Mouse (Mus musculus) MN1 (cell line): ENCODE results near the gene Tnfsf15.

Experiments
- DNase-seq: peaks from one replicate; pipeline ENCODE4 v3.0.0-alpha.2; 2016; ENCODE audit warnings: low spot score

Gene Tnfsf15

GRCm38 (mm10) chr4:63744693-63745171 lies at the start of gene Tnfsf15:
Gene Tnfsf15 (minus strand): TSS chr4:63745113.
- DNase-seq: no peak

DNA sequence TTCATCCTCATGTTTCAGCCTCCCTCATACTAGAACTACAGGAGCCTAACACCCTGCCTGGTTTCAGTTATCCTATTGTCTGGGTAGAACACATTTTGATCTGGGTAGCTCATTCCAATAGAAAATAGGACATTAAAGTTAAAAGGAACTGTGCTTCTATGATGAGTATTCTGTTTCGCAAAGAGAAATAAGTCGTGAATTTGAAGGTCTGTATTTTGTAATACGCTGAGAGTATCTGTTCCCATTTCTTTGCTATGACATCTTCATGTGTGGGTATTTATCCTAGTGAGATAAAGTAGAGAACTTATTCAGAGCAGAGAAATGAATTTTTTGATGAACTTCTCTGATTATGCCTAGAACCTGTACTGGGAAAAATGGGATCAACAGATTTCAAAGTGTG lies 47.4 kb upstream of the Tnfsf15 start:
- DNase-seq: no peak

GRCm38 (mm10) chr4:63785466-63785865 lies 40.6 kb upstream of the Tnfsf15 start:
- no peak for DNase-seq

DNA sequence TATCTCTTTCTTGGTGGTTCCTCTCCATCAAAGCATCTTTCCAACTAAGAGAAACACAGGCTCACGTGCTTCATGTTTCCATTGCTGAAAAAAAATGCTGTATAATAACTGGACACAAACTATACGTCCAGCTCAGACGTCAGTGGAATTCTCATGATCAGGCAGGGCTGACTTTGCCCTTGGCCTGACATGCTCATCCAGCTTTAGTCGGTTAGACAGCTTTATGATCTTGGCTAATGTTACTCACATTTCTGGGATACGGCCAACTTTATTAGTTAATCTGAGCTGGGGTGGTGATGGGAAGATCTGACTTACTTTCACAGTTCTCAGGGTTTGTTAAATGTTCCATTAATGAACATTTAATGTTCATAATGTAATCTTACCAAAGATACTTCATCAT lies 38.9 kb upstream of the Tnfsf15 start:
- no peak for DNase-seq

GRCm38 (mm10) chr4:63782970-63783613 lies 38.2 kb upstream of the Tnfsf15 start:
- no peak for DNase-seq

DNA sequence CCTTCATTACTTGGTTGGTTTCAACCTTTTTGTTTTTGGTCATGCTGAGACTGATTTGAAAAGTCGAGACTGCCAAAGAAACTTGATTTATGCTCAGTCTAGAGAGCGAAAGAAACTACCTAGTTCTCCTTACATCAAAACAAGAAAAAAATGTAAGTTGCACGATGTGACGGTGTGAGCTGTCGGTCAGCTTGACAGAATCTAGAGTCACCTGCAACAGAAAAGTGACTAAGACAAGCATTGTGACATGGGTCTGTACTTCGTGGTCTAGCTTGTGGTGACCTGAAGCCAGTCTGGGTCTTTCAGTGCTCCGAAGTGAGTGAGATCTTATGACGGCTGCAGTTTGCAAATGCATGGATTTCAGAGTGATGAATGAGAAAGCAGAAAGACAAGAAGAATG lies 32.3 kb upstream of the Tnfsf15 start:
- no peak for DNase-seq

DNA sequence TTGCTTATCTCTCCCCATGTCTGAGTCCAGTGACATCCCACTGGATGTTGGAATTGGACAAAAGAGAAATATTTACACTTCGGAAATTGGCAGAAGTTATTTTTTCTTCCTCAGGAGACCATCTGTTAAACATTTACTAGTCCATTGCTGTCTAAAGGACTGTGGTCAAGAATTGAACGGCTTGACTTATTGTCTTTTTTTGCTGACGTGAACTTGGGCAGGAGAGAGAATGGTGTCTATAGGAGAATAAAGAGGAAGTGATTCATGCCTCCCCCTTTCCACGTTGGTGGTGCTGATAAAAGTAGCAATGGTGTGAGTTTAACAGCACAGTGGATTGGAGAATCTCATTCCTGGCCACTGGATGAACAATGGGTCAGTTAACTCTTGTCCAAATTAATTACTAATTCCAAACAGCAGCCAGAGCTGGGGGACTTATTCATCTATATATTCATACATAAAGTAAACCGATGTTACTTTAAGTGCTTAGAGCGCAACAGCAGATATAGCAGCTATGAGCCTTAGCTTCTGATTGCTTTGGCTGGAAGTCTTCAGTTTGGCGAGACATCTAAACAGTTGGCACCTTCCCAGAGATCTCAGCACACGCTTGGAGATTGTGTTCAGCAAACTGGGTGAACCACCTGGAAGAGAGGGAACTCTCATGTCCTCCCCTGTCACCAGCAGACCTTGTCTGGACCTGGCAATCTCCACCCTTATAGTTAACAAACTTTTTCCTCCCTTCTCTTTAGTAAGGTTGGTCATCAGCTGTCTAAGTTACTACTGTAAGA lies 28.6 kb upstream of the Tnfsf15 start:
- DNase-seq: no peak

- no peak for DNase-seq
These were observed 27.6 kb upstream of the Tnfsf15 start for GRCm38 (mm10) chr4:63772514-63772913.

- DNase-seq: no peak
These were observed 26.4 kb upstream of the Tnfsf15 start for GRCm38 (mm10) chr4:63771291-63771690.

DNA sequence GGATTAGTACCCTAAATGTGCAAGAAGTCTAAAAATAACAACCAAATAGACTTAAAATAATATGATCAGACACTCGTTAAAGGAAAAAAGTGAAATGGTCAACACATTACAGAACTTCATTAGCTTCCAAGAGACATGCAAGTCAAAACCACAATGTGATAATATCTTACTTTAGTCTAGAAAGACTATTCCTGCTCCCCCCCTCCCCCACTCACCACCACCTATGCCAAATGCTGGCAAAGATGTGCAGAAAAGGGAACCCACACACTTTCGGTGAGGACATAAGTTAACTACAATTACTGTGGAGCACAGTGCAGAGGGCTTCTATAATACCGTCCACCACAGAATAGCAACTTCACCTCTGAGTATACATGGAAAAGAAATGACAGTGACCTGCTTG lies 24.2 kb upstream of the Tnfsf15 start:
- DNase-seq: no peak

GRCm38 (mm10) chr4:63765050-63765449 lies 20.1 kb upstream of the Tnfsf15 start:
- DNase-seq: no peak

DNA sequence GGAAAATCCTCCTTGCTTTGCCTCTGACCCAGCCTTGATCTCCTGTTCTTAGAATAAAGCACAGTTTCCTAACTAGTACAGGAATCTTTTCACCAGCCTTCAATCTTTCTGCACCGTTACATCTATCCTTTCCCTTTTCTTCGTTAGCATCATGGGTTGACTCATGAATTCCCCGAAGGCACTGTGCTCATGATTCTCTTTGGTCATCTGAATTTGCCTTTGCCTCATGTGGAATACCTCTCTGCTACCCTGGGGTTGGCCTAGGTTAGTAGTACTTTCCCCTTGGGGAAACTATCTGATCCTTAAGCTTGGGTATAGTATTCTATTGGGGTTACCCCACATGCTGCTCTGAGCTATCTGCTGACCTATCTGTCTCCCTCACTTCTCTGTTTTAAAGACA lies 15.0 kb upstream of the Tnfsf15 start:
- no peak for DNase-seq

- no peak for DNase-seq
These were observed 12.7 kb upstream of the Tnfsf15 start for GRCm38 (mm10) chr4:63757527-63758154.

DNA sequence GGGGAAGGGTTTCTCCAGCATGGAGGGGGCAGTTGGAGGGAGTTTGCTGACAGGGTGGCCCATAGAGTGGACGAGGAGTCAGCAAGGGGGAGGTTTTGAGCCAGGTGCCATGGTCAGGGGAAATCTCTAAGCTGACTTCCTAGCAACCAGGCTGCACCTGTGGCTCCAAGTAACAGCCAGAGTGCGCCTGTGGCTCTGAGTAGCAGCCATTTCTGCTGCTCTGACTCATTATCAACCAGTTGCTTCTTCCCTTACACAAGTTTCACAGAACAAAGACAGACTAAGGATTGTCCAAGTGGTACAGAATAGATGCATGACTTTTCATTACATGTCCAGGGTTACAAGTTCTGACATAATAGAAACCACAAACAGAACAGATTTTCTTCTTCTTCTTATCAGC lies 11.2 kb upstream of the Tnfsf15 start:
- DNase-seq: no peak

DNA sequence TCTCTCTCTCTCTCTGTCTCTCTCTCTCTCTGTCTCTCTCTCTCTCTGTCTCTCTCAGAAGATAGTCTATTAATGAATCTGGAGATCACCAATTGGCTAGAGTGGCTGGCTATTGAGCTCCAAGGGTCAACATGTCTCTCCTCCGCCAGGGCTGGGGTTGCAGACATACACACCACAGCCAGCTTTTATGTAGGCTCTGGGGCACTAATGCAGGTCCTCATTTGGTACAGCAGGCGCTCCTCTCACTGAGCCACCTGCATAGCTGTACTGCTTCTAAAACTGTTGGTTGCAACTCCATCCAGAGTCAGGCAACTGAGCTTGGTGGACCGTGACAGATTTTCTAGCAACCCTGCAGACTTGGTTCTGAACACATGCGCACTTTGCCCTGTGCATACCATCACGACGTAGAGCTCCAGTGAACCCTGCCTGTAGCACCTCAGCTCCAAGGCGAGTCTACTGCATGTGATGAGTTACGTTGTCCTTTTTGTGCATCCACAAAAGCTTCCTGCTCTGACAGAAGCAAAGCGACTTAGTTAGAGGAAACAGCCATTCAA lies 9.6 kb upstream of the Tnfsf15 start:
- no peak for DNase-seq

GRCm38 (mm10) chr4:63753855-63754254 lies 8.9 kb upstream of the Tnfsf15 start:
- no peak for DNase-seq

DNA sequence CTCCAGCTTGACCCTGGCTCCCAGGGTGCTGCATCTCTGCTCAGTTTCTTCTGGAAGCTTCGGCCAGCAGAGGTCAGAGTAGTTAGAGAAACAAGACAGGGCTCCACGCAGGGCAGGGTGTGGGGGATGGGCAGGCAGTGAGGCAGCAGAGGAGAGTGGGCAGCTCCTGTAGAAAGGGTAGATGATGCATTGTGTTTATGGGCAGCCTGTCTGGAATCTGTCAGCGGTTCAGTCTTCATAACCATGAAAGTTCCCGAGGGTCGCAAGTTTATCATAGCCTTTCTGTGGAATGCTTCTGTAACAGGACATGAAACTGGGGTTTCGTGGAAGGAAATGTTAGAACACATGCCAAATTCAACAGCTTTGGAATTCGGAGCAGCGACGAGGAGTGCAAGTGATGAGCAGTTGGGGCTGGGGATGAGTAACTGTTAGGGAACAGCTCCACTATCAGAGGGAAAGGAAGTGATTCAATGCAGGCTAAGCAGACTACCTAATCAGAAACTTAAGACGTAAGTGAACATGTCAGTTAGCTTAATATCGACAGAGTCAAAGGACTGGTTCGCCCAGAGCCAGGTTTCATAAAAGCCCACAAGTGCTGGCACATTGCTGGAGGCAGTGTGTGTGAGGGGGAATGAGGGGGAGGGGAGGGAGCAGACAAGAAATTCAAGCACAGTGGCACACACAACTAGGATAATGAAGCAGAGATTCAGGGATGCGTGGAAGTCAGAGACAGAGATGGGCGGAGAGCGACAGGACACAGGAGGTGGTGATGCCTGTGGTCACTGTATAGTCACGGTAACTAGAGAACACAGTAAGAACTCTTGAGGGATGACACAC lies 8.0 kb upstream of the Tnfsf15 start:
- DNase-seq: no peak

DNA sequence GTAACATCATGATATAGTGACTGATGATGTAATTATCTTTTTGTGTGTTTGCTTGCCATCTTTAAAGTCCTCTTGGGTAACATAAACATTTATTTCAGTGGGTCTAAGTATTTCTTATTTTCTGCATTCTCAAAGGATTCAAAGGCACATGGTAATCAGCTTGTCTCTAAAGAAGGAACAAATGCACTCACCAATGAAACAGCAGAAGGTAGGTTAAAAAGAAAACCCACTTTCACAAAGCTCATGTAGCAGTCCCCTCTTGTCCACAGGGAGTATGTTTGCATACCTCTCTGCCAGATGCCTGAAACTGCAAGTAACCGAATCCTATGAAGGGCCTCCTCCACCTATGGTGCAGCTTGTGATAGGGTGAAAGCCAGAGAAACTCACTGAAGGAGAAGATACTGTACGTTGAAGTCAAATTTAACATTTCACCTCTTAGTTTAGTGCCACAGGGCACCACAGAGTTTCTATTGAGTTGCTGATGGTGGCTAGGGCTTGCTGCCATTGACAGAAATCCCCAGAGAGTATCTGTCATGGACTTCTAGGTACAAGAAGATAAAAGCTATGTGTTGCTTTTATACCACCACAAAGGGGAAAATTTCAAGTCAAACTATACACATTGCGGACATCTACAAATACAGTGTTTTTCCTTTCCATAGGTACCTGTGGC lies 3.3 kb upstream of the Tnfsf15 start:
- no peak for DNase-seq

DNA sequence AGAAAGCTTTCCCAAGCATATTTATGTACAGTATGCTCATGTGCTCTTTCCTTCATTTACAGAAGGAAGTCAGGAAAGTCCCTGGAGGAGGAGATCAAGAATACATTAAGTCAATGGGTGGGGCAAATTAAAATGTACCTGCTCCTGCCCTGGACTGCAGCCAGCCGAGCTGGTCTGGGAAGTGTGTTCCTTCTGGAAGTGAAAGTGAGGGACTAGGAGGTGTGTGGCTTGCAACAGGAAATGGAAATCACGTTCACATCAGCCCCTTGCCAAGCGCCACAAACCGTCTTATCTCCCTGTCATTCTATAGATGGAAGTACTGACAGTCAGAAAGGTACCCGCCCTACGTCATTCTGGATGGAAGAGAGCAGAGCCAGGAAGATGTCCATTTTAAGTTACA lies 358 bp upstream of the Tnfsf15 start:
- DNase-seq: no peak

DNA sequence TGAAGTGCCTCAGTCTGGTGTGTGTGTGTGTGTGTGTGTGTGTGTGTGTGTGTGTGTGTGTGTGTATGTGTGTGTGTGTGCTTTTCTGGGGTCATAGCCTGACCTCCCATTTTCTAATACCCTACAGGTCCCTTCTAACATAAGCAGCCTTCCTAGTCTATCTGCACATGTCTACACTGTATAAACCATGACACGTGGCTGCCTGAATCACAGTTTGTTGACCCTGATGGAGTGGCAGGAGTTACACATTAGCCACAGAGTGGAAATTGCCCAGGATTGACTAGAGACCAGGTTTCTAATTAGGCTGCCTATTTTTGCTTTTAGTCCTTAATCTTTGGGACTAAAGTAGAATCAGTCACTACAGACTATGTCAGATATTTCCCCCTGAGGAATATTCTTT lies 1.3 kb downstream of the Tnfsf15 start:
- no peak for DNase-seq

GRCm38 (mm10) chr4:63742763-63743371 lies 2.0 kb downstream of the Tnfsf15 start:
- DNase-seq: no peak
